23 mouse cellular contexts compared by ENCODE assay signal in genomic region chr17:9836995-9837842, GRCm38 (mm10).
DNase-seq lines count a peak whose midpoint lies in the region; ATAC-seq and TF ChIP-seq lines count a peak whose summit lies in the region.
"Had no signal": no experiment of that assay in that cellular context is flagged by ENCODE, and none has a peak within 500 bp of the region (broad histone marks: within the 10 kb centered on the region; RNA-seq: fewer than 3 reads in every experiment).

No protein-coding gene starts in this region.

- intact Hi-C loops in heart, postnatal 10 days (cut with DNase I) = no loop called here

- H3K4me1 ChIP-seq in heart, embryonic 12.5 days (replicated peaks) = peaks cover 22% of the 10 kb centered on the region; the same call in 1 of the 2 replicates
- 0 out of 2 replicates have a peak, but pooled peaks cover 3% of the 10 kb centered on the region for H3K4me1 ChIP-seq in heart, embryonic 11.5 days (ENCODE audit: control insufficient read depth, insufficient read depth, low read length)
- H3K4me1 ChIP-seq in thymus, adult 2 months (replicated peaks; ENCODE audit: control insufficient read depth, insufficient read depth, low read length) = no peaks in the 10 kb centered on the region
- H3K4me1 ChIP-seq: hindbrain, embryonic 13.5 days; lung, embryonic 15.5 days; neural tube, embryonic 13.5 days had no signal

- TF ChIP-seq POLR2A in thymus, adult 2 months (IDR thresholded peaks at IDR 0.05; ENCODE audit: control insufficient read depth, extremely low read depth, insufficient read depth, low read length, poor library complexity) = no peak

- peak; percentile 32 for DNase-seq in adrenal gland, adult 2 months
- no peak for DNase-seq in adrenal gland, postnatal 4 days (ENCODE audit: low spot score in 2 of 2)
- peak; percentile 13 for DNase-seq in ZHBTc4 (ENCODE audit: low read depth, low spot score)
- DNase-seq in heart, postnatal 10 days = peak; percentile 36 to 43
- DNase-seq in thymus, postnatal 36 days = no peak
- no peak for DNase-seq in thymus, adult 2 months
- DNase-seq: cerebellum, adult 11 months; cerebellum, postnatal 14 days; kidney, adult 2 months; kidney, postnatal 10 days; layer of hippocampus, postnatal 36 days; lung, postnatal 4 days; right cerebral cortex, postnatal 14 days; spleen, adult 18-20 months; thymus, postnatal 4 days had no signal

- no peak for TF ChIP-seq CTCF in thymus, adult 2 months (IDR thresholded peaks at IDR 0.05; ENCODE audit: borderline replicate concordance, control insufficient read depth, extremely low read depth, insufficient read depth, low read length, poor library complexity)

- H3K9me3 ChIP-seq in heart, embryonic 12.5 days (replicated peaks) = 0 out of 2 replicates have a peak, but pooled peaks cover 5% of the 10 kb centered on the region
- H3K9me3 ChIP-seq in heart, embryonic 11.5 days (replicated peaks; ENCODE audit: control insufficient read depth, low read length) = no peaks in the 10 kb centered on the region
- H3K9me3 ChIP-seq: hindbrain, embryonic 13.5 days; lung, embryonic 15.5 days; neural tube, embryonic 13.5 days had no signal

- 57% methylated on average over 7 of the region's 7 CpGs for WGBS in heart, embryonic 12.5 days
- 57% methylated on average over 7 of the region's 7 CpGs for WGBS in heart, embryonic 11.5 days (ENCODE audit: insufficient replicate concordance)
- WGBS in thymus, adult 2 months = 92% methylated on average over 7 of the region's 7 CpGs

- no peak overlapping the region for H3K4me2 ChIP-seq in heart, embryonic 12.5 days
- H3K4me2 ChIP-seq in heart, embryonic 11.5 days = no peak overlapping the region
- H3K4me2 ChIP-seq: hindbrain, embryonic 13.5 days; lung, embryonic 15.5 days; neural tube, embryonic 13.5 days had no signal

- H3K27me3 ChIP-seq in heart, embryonic 12.5 days (replicated peaks) = no peaks in the 10 kb centered on the region
- H3K27me3 ChIP-seq in heart, embryonic 11.5 days (ENCODE audit: control insufficient read depth, insufficient read depth, low read length) = no peaks in the 10 kb centered on the region
- H3K27me3 ChIP-seq in thymus, adult 2 months (ENCODE audit: control insufficient read depth, insufficient read depth, low read length) = no peaks in the 10 kb centered on the region
- H3K27me3 ChIP-seq: hindbrain, embryonic 13.5 days; lung, embryonic 15.5 days; neural tube, embryonic 13.5 days had no signal

- no peak for ATAC-seq in heart, embryonic 12.5 days (ENCODE audit: insufficient number of reproducible peaks, low FRiP score)
- no peak for ATAC-seq in heart, embryonic 11.5 days (replicated peaks; ENCODE audit: insufficient number of reproducible peaks, low FRiP score, low TSS enrichment)
- ATAC-seq: inflammation-experienced regulatory T-cells, adult 6 months had no signal

- no peak overlapping the region for H3K9ac ChIP-seq in heart, embryonic 12.5 days
- H3K9ac ChIP-seq in heart, embryonic 11.5 days (ENCODE audit: low read depth, low read length) = no peak overlapping the region
- H3K9ac ChIP-seq: hindbrain, embryonic 13.5 days; liver, embryonic 14.5 days; lung, embryonic 15.5 days; neural tube, embryonic 13.5 days had no signal

- peak overlapping the region; percentile 67 for H3K27ac ChIP-seq in heart, embryonic 12.5 days (ENCODE audit: poor library complexity, severe bottlenecking)
- H3K27ac ChIP-seq in heart, embryonic 11.5 days (ENCODE audit: low read depth, low read length) = no peak overlapping the region
- no peak overlapping the region for H3K27ac ChIP-seq in thymus, adult 2 months (ENCODE audit: control insufficient read depth, insufficient read depth, low read length)
- H3K27ac ChIP-seq: hindbrain, embryonic 13.5 days; liver, embryonic 14.5 days; lung, embryonic 15.5 days; neural tube, embryonic 13.5 days had no signal

- no peaks in the 10 kb centered on the region for H3K36me3 ChIP-seq in heart, embryonic 12.5 days
- H3K36me3 ChIP-seq in heart, embryonic 11.5 days (ENCODE audit: control insufficient read depth, insufficient read depth, low read length) = no peaks in the 10 kb centered on the region
- H3K36me3 ChIP-seq in thymus, adult 2 months (ENCODE audit: control insufficient read depth, insufficient read depth, low read length) = no peaks in the 10 kb centered on the region
- H3K36me3 ChIP-seq: G1E; hindbrain, embryonic 13.5 days; lung, embryonic 15.5 days; neural tube, embryonic 13.5 days had no signal

- no peak overlapping the region for H3K4me3 ChIP-seq in heart, embryonic 12.5 days
- H3K4me3 ChIP-seq in heart, embryonic 11.5 days (ENCODE audit: low read depth, low read length) = no peak overlapping the region
- H3K4me3 ChIP-seq in thymus, adult 2 months (ENCODE audit: control insufficient read depth, insufficient read depth, low read length) = no peak overlapping the region
- H3K4me3 ChIP-seq: hindbrain, embryonic 13.5 days; lung, embryonic 15.5 days; neural tube, embryonic 13.5 days had no signal

Comparison
In these comparisons a context has a peak if more than half of its experiments do, and no peak if none do; other contexts are left out.
1. DNase-seq: peak in adrenal gland, adult 2 months (single experiment), ZHBTc4 (single experiment) and heart, postnatal 10 days (2 of 2); none in adrenal gland, postnatal 4 days (0 of 2), thymus, postnatal 36 days (0 of 2) and thymus, adult 2 months (single experiment).